Mouse (Mus musculus) urinary bladder, postnatal 10 days (tissue): ENCODE results near the gene Tnfrsf23.
"Not testable (repeated sequence)": the region's sequence is repeated elsewhere in the genome, so short reads cannot be mapped to it uniquely, and the experiment has no call there.

ENCODE experiments used
- DNase-seq: peaks from one replicate; pipeline ENCODE4 v3.0.0; 2022; ENCODE audit warnings: low spot score

Gene Tnfrsf23

DNA sequence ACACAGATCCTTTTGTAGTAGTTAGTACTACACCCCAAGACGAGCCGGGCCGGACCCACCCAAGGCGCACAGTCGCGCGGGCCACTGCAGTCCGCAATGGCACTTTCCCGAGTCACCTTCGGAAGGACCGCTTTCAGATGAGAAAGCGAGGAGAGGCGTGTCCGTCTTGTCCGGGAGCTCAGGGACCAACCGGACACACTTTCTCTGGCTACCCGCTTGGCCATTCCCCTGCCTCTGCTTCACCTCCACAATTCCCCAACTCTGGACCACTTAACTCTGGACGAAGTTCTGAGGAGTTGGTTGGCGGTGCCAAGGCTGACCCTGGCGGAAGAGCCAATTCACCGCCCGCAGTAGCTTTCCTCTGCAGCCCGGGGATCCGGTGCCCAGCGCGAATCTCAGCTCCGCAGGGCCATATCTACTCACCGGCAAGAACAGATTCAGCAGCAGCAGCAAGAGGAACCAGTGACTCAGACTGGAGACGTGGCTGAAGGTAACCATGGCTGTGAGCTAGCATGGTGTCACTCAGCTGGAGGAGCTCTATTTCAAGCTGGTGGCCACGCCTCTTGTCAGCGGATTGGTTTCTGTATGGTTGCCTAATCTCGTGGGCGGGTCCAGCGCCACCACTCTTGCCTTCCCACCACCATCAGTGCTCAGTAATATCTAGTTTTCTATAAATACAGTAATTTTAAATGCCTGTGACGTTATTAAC is at the start of gene Tnfrsf23:
Gene Tnfrsf23 (minus strand): TSS at position 514 of the 709 bp plus-strand sequence.
- no peak for DNase-seq

DNA sequence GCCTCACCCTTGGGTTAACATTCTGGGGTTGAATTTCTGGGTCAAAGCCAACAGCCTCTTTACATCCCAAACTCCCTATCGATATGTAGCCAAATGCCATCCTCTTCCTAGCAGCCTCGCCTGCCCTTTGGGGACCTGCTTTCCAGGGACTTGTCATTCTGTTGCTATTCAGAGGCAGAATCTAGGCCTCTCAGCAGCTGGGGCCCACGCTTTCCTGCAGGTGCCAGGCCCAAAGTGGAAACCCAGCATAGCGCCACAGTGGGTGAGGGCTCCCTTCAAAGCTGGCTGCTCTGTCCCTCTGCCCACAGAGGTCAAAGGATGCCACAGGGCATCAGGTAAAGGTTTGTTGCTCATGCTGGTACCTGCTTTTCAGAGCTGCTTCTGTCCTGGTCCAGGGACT is 48.1 kb upstream of the Tnfrsf23 start:
- DNase-seq: no peak

GRCm38 (mm10) chr7:143729886-143730285 is 44.2 kb upstream of the Tnfrsf23 start:
- no peak for DNase-seq

- DNase-seq: no peak
Observed at GRCm38 (mm10) chr7:143726396-143726795, 40.7 kb upstream of the Tnfrsf23 start.

- no peak for DNase-seq
Observed at GRCm38 (mm10) chr7:143723841-143724240, 38.2 kb upstream of the Tnfrsf23 start.

GRCm38 (mm10) chr7:143722646-143723045 is 37.0 kb upstream of the Tnfrsf23 start:
- DNase-seq: no peak

GRCm38 (mm10) chr7:143717811-143718210 is 32.1 kb upstream of the Tnfrsf23 start:
- no peak for DNase-seq

DNA sequence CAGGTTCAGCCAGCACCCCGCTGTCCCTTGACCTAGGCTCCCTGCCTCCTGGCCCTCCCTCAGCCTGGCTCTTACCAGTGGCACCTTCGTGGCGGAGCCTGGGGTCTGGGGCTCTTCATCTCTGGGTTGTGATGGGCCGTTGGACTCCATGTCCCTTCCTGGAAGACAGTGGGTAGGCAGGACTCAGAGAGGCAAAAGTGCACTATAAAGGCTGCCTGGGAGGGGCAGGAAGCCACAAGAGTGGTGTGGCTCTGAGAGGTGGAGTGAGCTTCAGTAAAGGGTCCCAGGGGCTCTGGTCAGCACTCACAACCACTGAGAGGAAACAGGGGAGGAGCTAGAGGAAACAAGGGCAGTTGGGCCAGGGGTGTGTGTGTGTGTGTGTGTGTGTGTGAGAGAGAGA is 27.7 kb upstream of the Tnfrsf23 start:
- no peak for DNase-seq

GRCm38 (mm10) chr7:143712771-143713348 is 27.2 kb upstream of the Tnfrsf23 start:
- no peak for DNase-seq

GRCm38 (mm10) chr7:143712023-143712422 is 26.4 kb upstream of the Tnfrsf23 start:
- DNase-seq: no peak

DNA sequence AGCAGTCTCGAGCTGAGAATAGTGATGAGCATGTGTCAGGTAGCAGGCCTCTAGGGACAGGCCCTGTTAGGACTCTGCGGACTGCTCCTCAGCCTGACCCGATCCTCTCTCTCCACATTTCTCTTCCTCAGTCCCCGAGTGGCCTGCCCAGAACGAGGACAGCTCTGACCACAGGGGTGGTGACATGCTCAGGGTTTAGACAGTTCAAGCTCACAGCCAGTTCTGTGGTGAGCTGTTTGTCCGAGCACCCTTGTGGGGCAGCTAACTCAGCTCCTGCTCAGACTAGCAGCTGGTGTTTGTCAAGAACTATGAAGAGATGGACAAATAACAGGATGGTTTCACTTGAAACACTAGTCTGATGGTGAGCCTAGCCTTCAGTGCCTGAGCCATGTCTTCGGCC is 25.7 kb upstream of the Tnfrsf23 start:
- DNase-seq: no peak

DNA sequence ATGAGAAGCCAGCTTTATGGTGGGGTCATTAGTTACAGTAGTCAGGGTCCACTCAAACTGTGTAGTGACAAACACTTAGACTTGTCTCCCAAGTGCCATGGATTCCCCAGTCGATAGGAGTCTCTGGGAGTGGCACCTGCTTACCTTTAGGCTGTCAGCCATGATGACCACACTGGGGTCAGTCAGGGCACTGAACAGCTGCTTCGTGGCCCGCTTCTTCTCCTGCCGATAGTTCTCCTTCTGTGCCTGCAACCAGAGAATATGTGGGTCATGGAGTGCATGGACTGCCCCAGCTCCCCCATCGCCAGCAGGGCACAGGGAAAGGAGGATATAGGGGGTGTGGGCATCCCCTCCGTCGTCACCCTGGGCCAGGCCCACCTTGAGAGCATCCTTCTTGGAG is 23.7 kb upstream of the Tnfrsf23 start:
- DNase-seq: no peak

- peak; percentile 86 for DNase-seq
Observed at GRCm38 (mm10) chr7:143706697-143707438, 21.2 kb upstream of the Tnfrsf23 start.

DNA sequence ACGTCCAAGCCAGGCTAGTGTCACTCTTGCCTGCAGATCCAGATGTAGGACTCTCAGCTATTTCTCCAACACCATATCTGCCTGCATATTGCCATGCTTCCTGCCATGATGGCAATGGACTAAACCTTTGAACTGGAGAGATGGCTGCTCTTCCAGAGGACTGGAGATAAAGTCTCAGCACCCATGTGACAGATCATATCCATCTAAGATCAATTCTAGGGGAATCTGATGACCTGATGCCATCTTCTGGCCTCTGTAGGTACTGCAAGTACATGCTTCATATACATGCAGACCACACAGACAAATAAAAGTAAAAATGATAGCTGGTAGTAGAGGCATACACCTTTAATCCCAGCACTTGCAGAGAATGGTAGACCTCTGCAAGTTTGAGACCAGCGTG is 10.5 kb upstream of the Tnfrsf23 start:
- no peak for DNase-seq

DNA sequence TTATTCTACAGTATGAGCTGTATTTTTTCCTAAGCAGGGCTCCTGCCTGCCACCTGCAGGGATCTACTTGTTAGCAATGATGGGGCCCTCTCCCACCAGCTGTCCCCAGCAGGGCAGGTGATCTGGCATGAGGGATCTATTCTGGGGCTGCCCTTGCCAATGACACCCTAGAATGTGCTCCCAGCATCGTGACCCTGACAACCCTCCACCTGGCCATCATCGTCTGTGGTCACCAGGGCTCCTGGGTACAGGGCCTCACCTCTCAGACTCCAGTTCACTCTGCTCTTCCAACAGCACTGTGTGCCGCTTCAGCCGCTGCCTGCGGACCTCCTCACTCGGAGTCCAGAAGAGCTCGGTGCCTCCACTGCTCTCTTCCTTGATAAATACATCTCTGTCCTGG is 8.9 kb upstream of the Tnfrsf23 start:
- no peak for DNase-seq

DNA sequence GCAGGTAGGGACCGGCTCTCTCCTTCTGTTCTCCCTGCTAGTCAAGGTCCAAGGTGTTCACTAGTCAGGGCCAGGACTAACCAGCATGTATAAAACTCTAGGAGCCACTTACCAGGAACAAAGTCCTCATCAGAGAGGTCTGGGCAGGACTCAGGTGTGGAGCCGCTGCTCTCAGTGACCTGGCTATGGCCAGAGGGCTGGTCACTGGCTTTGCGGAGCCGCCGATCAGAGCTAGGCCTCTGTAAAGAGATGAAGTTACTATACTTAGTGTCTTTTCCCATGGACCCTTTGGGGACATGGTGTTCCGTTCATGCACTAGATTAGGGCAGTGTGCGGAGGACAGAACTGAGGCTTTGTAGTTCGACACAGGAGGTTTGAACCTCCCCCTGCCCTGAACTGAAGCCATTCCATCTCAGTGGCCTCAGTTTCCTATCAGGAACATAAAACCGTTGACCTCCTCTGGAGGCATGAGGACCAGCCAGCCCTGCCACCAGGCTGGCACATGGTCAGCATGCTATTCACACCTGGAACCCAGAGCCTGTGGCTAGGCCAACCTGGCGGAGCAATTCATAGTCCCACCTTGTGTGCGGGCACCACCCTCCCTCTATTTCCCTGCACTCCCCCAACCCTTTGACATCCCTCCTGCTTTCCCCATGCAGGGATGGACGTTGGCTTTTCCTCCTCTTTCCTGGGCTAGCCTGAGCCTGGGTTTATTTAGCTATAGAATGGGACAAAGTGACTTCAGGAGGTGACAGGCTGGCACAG is 7.3 kb upstream of the Tnfrsf23 start:
- DNase-seq: no peak

DNA sequence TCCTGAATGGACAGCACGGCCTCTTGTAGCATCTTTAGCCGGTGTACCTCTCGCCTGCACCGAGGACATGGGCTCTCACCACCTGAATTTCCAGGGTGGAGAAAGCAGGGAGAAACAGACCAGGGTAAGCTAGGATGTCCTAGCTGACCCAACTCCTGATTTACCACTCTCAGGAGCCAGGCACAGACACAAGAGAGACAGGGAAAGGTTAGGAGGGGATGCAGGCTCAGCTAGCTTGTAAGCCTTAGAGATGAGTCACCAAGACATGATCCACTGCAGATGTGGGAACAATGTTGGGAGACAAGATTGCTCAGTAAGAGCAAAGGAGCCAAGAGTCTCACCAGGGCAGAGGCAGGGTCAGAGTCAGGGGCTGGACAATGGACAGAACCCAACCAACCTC is 6.2 kb upstream of the Tnfrsf23 start:
- no peak for DNase-seq

- no peak for DNase-seq
Observed at GRCm38 (mm10) chr7:143691181-143691580, 5.5 kb upstream of the Tnfrsf23 start.

- DNase-seq: no peak
Observed at GRCm38 (mm10) chr7:143689946-143690345, 4.3 kb upstream of the Tnfrsf23 start.

DNA sequence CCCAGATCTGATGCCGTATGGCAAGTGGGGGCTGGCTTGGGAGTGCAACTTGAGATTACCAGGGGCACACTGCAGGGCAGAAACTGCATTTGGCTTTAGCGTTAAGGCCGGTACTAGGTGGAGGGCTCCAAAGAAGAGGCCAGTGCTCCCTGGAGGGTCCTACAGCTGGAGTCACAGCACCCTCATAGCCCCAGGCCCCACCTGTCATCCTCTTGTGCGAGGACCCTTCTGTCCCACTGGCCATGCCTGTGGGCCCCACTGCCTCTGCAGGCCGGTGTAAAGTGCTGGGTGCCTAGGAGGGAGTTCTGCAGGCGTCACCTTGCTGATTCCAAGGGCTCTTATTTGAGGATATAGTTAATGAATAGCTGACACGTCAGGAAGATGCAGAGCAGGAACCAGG is 3.8 kb upstream of the Tnfrsf23 start:
- no peak for DNase-seq

- not testable (repeated sequence) for DNase-seq
Observed at GRCm38 (mm10) chr7:143686676-143687075, 1.0 kb upstream of the Tnfrsf23 start.

DNA sequence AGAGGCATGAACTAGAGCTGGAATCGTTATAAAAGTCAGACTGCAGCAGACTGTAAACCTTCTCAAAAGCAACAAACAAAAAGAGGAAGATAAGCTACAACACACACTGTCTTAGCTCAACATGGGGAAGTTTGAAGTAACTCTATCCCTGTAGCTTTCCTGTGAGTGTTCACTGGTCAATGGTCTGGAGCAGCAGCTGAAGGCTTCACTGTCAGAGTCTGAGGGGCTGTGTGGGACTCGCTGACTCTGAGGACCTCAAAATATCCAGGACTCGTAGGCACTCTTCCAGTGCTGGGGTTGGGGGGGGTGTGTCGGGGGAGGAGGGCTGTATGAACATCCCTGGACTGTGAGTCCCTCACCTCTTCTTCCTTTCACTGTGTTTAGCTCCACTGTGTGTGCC is 519 bp upstream of the Tnfrsf23 start:
- DNase-seq: not testable (repeated sequence)
